Mouse (Mus musculus): ENCODE results near the gene Rab25. TPM values are rescaled to one million over a fixed set of nuclear protein-coding genes. Genes with fewer than 3 reads are reported as not detected.

The Rab25 gene
- polyA plus RNA-seq, 1 experiment = 0.10 TPM

DNA sequence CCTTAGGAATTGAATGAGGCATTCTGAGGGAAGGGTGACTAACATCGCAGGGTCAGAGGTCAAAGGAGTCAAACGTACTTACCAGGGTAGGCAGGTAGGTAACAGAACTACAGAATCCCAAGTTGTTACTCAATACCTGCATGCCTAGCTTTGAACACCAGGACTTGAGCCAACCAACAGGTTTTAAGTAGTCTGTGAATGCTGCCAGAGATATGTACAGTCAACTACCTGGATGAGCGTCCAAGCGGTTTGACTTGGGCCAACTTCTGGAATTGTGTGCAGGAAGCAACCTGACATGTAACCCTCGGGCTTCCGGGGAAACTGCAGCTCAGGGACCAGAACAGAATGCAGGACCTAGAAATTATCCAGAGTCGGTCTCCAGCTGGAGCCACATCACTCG is 25.1 kb downstream of the Rab25 start:
- Histone ChIP-seq H3K27me3 (ENCODE audit: control insufficient read depth, insufficient read depth, low read length) (no peaks in the 10 kb centered on the region), H3K36me3 (ENCODE audit: control insufficient read depth, insufficient read depth, low read length) (no peaks in the 10 kb centered on the region), H3K27ac (ENCODE audit: control insufficient read depth, insufficient read depth, low read depth, low read length) (no peak overlapping the region), H3K4me1 (ENCODE audit: control insufficient read depth, insufficient read depth, low read length) (peaks cover 6% of the 10 kb centered on the region), H3K4me3 (ENCODE audit: control insufficient read depth, low read depth, low read length) (no peak overlapping the region)
- no peak for TF ChIP-seq CTCF (IDR thresholded peaks at IDR 0.05; ENCODE audit: control insufficient read depth, insufficient read depth, insufficient replicate concordance, low read depth, low read length)
- no peak for TF ChIP-seq POLR2A (IDR thresholded peaks at IDR 0.05; ENCODE audit: control insufficient read depth, low read depth, low read length)

DNA sequence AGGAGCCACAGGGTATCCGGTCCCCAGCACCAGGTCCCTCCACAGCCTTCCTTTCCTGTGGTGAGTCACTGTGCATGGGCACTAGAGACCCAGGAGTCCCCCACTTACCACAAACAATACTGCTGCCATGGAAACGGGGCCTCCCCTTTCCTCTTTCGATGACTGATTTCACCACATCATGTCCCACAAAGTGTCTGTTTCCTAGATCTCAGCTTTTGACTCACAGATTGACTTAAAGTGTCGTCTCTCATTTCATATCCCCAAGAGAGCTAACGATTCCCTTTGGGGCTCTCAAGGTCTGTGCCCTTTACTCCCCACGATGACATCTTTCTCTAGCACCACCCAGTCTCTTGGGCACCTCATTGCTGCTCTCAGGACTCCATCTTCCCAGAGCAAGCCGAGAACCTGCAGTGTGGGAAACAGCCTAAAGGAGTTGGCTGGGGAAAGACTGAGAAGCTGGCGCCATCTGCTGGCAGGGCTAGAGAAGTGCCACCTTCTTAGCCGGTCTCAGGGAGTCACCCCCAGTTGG is 26.2 kb downstream of the Rab25 start:
- Histone ChIP-seq H3K36me3 (ENCODE audit: control insufficient read depth, insufficient read depth, low read length) (no peaks in the 10 kb centered on the region), H3K27ac (ENCODE audit: control insufficient read depth, insufficient read depth, low read depth, low read length) (no peak overlapping the region), H3K4me1 (ENCODE audit: control insufficient read depth, insufficient read depth, low read length) (0 out of 2 replicates have a peak, but pooled peaks cover 2% of the 10 kb centered on the region), H3K4me3 (ENCODE audit: control insufficient read depth, low read depth, low read length) (no peak overlapping the region), H3K27me3 (ENCODE audit: control insufficient read depth, insufficient read depth, low read length) (no peaks in the 10 kb centered on the region)
- TF ChIP-seq POLR2A (IDR thresholded peaks at IDR 0.05; ENCODE audit: control insufficient read depth, low read depth, low read length) (no peak), CTCF (IDR thresholded peaks at IDR 0.05; ENCODE audit: control insufficient read depth, insufficient read depth, insufficient replicate concordance, low read depth, low read length) (peak; percentile 94; the same call in 1 of the 2 replicates)

DNA sequence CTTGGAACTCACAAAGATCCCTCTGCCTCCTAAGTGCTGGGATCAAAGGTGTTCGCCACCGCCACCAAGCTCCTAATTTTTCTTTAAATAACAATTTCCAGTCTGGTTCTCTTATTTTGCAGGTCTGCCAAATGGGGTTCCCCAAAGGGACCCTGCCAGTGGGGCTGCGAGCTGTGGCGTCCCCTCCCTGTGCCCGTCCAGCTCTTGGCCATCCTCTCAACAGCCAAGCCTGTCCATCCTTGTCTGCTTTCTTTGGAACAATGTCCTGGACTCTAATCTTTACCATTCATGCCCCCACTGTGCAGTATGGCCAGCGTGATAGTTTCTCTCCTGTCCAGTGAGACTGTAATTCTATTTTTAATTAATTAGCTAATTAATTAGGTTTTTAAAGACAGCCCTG is 26.9 kb downstream of the Rab25 start:
- Histone ChIP-seq H3K36me3 (ENCODE audit: control insufficient read depth, insufficient read depth, low read length) (no peaks in the 10 kb centered on the region), H3K4me1 (ENCODE audit: control insufficient read depth, insufficient read depth, low read length) (0 out of 2 replicates have a peak, but pooled peaks cover 2% of the 10 kb centered on the region), H3K27me3 (ENCODE audit: control insufficient read depth, insufficient read depth, low read length) (no peaks in the 10 kb centered on the region), H3K27ac (ENCODE audit: control insufficient read depth, insufficient read depth, low read depth, low read length) (no peak overlapping the region), H3K4me3 (ENCODE audit: control insufficient read depth, low read depth, low read length) (no peak overlapping the region)
- TF ChIP-seq POLR2A (IDR thresholded peaks at IDR 0.05; ENCODE audit: control insufficient read depth, low read depth, low read length) = no peak
- TF ChIP-seq CTCF (IDR thresholded peaks at IDR 0.05; ENCODE audit: control insufficient read depth, insufficient read depth, insufficient replicate concordance, low read depth, low read length) = no peak

DNA sequence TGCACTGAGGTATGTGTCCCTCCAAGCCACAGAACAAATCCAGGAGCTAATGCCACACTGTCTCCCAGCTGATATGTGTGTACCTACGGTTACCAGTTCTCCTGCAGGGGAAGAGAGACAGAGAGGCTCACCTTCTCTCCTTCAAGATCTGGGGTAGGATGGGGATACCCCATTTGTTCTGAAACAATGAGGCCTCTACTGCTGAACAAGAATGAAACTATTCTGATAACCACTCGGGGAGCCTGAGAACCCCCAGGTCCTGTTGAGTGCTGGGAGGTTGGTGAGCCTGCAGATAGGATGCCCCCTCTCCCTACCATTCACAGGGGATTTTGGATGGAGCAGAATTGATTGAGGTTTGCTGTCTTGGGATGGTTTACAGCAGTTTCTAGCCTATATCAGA is 28.0 kb downstream of the Rab25 start:
- TF ChIP-seq POLR2A (IDR thresholded peaks at IDR 0.05; ENCODE audit: control insufficient read depth, low read depth, low read length) (no peak), CTCF (IDR thresholded peaks at IDR 0.05; ENCODE audit: control insufficient read depth, insufficient read depth, insufficient replicate concordance, low read depth, low read length) (no peak)
- H3K4me3 ChIP-seq (ENCODE audit: control insufficient read depth, low read depth, low read length) = no peak overlapping the region
- H3K4me1 ChIP-seq (ENCODE audit: control insufficient read depth, insufficient read depth, low read length) = no peaks in the 10 kb centered on the region
- no peaks in the 10 kb centered on the region for H3K27me3 ChIP-seq (ENCODE audit: control insufficient read depth, insufficient read depth, low read length)
- H3K36me3 ChIP-seq (ENCODE audit: control insufficient read depth, insufficient read depth, low read length) = no peaks in the 10 kb centered on the region
- H3K27ac ChIP-seq (ENCODE audit: control insufficient read depth, insufficient read depth, low read depth, low read length) = no peak overlapping the region

DNA sequence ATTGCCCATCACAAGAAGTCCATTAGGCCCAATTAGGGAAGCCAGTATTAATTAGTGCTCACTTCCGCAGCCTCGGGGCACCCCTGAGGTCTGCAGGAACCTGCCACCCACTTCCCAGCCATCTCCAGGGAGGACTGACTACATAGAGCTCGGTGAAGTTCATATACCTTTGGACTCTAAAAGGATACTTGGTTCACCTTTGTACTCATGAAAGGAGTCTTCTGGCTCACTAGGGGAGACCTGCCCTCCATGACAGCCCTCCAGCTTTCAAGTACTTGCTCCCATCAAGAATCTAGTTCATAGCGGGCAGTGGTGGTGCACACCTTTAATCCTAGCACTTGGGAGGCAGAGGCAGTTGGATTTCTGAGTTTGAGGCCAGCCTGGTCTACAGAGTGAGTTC is 29.7 kb downstream of the Rab25 start:
- H3K4me3 ChIP-seq (ENCODE audit: control insufficient read depth, low read depth, low read length) = no peak overlapping the region
- no peak for TF ChIP-seq CTCF (IDR thresholded peaks at IDR 0.05; ENCODE audit: control insufficient read depth, insufficient read depth, insufficient replicate concordance, low read depth, low read length)
- no peak for TF ChIP-seq POLR2A (IDR thresholded peaks at IDR 0.05; ENCODE audit: control insufficient read depth, low read depth, low read length)
- no peaks in the 10 kb centered on the region for H3K4me1 ChIP-seq (ENCODE audit: control insufficient read depth, insufficient read depth, low read length)

DNA sequence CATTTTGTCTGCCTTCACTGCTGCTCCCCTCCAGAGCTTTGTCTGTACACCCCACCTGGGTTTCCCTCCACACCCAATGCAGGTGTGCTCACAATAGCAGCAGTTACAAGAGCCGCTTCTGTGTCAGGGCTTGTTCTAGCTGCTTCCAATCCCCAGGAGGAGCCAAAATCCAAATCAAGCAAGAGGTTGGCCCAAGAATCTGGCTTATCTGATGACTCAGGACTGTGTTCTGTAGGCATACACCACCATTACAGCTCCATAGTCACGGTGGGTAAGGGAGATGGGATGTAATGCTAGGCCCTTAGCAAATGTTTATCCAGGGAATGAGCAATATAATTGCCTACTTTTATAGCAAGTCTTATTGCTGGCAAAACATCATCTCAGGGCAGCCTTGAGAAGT is 31.7 kb downstream of the Rab25 start:
- no peak overlapping the region for H3K4me3 ChIP-seq (ENCODE audit: control insufficient read depth, low read depth, low read length)
- H3K27me3 ChIP-seq (ENCODE audit: control insufficient read depth, insufficient read depth, low read length) = no peaks in the 10 kb centered on the region
- TF ChIP-seq CTCF (IDR thresholded peaks at IDR 0.05; ENCODE audit: control insufficient read depth, insufficient read depth, insufficient replicate concordance, low read depth, low read length) (no peak), POLR2A (IDR thresholded peaks at IDR 0.05; ENCODE audit: control insufficient read depth, low read depth, low read length) (no peak)
- no peak overlapping the region for H3K27ac ChIP-seq (ENCODE audit: control insufficient read depth, insufficient read depth, low read depth, low read length)
- H3K36me3 ChIP-seq (ENCODE audit: control insufficient read depth, insufficient read depth, low read length) = no peaks in the 10 kb centered on the region
- peaks cover 4% of the 10 kb centered on the region for H3K4me1 ChIP-seq (ENCODE audit: control insufficient read depth, insufficient read depth, low read length)

More for the DNA sequence above, 29.7 kb downstream of the Rab25 start:
- no peaks in the 10 kb centered on the region for H3K36me3 ChIP-seq (ENCODE audit: control insufficient read depth, insufficient read depth, low read length)
- H3K27ac ChIP-seq (ENCODE audit: control insufficient read depth, insufficient read depth, low read depth, low read length) = no peak overlapping the region
- no peaks in the 10 kb centered on the region for H3K27me3 ChIP-seq (ENCODE audit: control insufficient read depth, insufficient read depth, low read length)

DNA sequence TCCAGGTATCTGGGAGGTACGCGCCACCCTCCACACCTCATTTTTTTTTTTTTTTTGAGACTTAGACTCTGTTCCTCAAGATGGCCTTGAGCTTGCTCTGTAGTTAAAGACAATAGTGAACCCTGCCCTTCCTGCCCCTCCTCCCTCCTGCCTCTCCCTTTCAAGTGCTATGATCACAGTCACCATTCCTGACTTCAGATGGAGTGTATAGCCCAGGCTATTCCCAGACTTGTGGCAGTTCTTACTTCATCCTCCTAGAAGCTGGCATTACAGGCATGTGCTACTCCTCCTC is 33.1 kb downstream of the Rab25 start:
- Histone ChIP-seq H3K4me1 (ENCODE audit: control insufficient read depth, insufficient read depth, low read length) (peaks cover 13% of the 10 kb centered on the region), H3K27ac (ENCODE audit: control insufficient read depth, insufficient read depth, low read depth, low read length) (no peak overlapping the region), H3K36me3 (ENCODE audit: control insufficient read depth, insufficient read depth, low read length) (no peaks in the 10 kb centered on the region), H3K27me3 (ENCODE audit: control insufficient read depth, insufficient read depth, low read length) (no peaks in the 10 kb centered on the region), H3K4me3 (ENCODE audit: control insufficient read depth, low read depth, low read length) (no peak overlapping the region)
- no peak for TF ChIP-seq POLR2A (IDR thresholded peaks at IDR 0.05; ENCODE audit: control insufficient read depth, low read depth, low read length)
- TF ChIP-seq CTCF (IDR thresholded peaks at IDR 0.05; ENCODE audit: control insufficient read depth, insufficient read depth, insufficient replicate concordance, low read depth, low read length) = no peak

Data from testis, adult 2 months (tissue).